Mouse (Mus musculus) thymus, adult 2 months (tissue): Measurements from ENCODE around the gene Csnk1e. TPM values are rescaled to one million over a fixed set of nuclear protein-coding genes. Genes with fewer than 3 reads are reported as not detected.
A peak's percentile ranks its signal among the peaks of the same experiment; 100 is the strongest.

Experiments used
- DNase-seq: peaks from one replicate; pipeline ENCODE4 v3.0.0; 2021
- H3K27ac ChIP-seq: fragments of 200-500 bp; 2 replicates; pipeline ENCODE4 v1.5.1; 2012; ENCODE audit warnings: low read length, control low read depth; ENCODE audit not compliant: control insufficient read depth, insufficient read depth
- H3K27me3 ChIP-seq: fragments of 200-500 bp; 2 replicates; pipeline ENCODE4 v1.6.1; 2012; ENCODE audit warnings: mild to moderate bottlenecking, low read length, moderate library complexity, mixed read lengths; ENCODE audit not compliant: control insufficient read depth, insufficient read depth
- H3K36me3 ChIP-seq: fragments of 200-500 bp; 2 replicates; pipeline ENCODE4 v1.6.1; 2012; ENCODE audit warnings: mild to moderate bottlenecking, low read length, moderate library complexity; ENCODE audit not compliant: control insufficient read depth, insufficient read depth
- H3K4me1 ChIP-seq: fragments of 200-500 bp; replicated peaks from 2 replicates; pipeline ENCODE4 v1.6.1; 2012; ENCODE audit warnings: low read length; ENCODE audit not compliant: control insufficient read depth, insufficient read depth
- H3K4me3 ChIP-seq: fragments of 200-500 bp; 2 replicates; pipeline ENCODE4 v1.5.1; 2012; ENCODE audit warnings: mild to moderate bottlenecking, low read length, control low read depth, moderate library complexity; ENCODE audit not compliant: control insufficient read depth, insufficient read depth
- CTCF ChIP-seq: fragments of 200-500 bp; IDR thresholded peaks from 2 replicates; pipeline ENCODE4 v1.5.1; 2012; ENCODE audit warnings: mild to moderate bottlenecking, control low read depth, low read length, moderate library complexity, borderline replicate concordance; ENCODE audit not compliant: control insufficient read depth, poor library complexity, insufficient read depth; ENCODE audit errors: extremely low read depth
- POLR2A ChIP-seq: fragments of 200-500 bp; IDR thresholded peaks from 2 replicates; pipeline ENCODE4 v1.6.1; 2012; ENCODE audit warnings: mild to moderate bottlenecking, low read length, control low read depth, moderate library complexity; ENCODE audit not compliant: control insufficient read depth, poor library complexity, insufficient read depth; ENCODE audit errors: extremely low read depth
- WGBS: fragments of 180-500 bp; shearing (Covaris S2); methylation state at CpG from one replicate; pipeline ENCODE4 v1.1.7; 2018; 5-methylcytosine and 5-hydroxymethylcytosine counted together
- polyA plus RNA-seq: library from polyadenylated mRNA; depleted of rRNA; stranded (reverse); fragments of >200 nt; gene quantifications from 2 replicates; pipeline ENCODE4 v1.2.3, GENCODE M21; 2012

Csnk1e gene
- polyA plus RNA-seq, 1 experiment: 155 TPM

DNA sequence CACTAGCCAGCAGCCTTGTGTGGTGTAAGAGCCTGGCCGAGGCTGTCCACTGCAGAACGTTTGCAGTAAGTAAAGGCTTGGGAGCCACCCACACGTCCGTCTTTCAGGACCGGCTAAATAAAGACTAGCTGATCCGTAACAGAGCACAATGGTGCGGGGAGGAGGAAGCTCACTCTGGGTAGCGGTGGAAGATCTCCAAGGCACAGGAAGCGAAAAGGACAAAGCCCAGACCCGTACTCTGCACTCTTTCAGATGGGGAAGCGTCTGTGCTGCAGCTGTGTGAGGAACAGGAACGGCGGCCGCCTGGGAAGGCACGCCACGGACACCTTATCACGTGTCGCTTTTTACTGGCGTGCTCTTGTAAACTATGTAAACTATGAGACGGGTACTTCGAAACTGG lies 22.5 kb downstream of the Csnk1e start:
- no peak overlapping the region for H3K27ac ChIP-seq
- H3K36me3 ChIP-seq: peaks cover 37% of the 10 kb centered on the region

DNA sequence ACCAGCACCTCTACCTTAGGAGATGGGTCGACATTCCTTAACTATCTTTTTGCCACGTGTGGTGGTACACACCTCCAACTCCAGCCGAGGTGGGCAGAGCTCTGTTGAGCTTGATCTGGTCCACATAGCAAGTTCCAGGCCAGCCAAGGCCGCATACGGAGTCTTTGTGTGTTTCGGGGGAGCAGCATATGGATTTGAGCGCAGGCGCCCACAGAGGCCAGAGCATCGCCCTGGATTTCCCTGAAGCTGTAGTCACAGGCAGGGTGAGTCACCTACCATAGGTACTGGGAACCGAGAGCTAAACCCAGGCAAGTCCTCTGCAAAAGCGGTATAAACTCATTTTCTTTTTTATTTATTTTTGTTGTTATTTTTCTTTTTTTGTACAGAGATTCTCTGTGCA lies 23.0 kb downstream of the Csnk1e start:
- Histone ChIP-seq H3K27me3 (no peaks in the 10 kb centered on the region), H3K4me1 (peaks cover 20% of the 10 kb centered on the region), H3K27ac (no peak overlapping the region), H3K4me3 (no peak overlapping the region), H3K36me3 (peaks cover 36% of the 10 kb centered on the region)
- DNase-seq: no peak
- TF ChIP-seq CTCF (0 out of 2 replicates have a peak, but pooled peaks have one; percentile 16), POLR2A (no peak)
- 93% methylated on average over 11 of the region's 11 CpGs for WGBS

More for the DNA sequence above, 22.5 kb downstream of the Csnk1e start:
- Histone ChIP-seq H3K27me3 (no peaks in the 10 kb centered on the region), H3K4me1 (peaks cover 20% of the 10 kb centered on the region), H3K4me3 (no peak overlapping the region)
- DNase-seq: no peak
- WGBS: 24% methylated on average over 21 of the region's 21 CpGs
- no peak for TF ChIP-seq CTCF
- TF ChIP-seq POLR2A: no peak

DNA sequence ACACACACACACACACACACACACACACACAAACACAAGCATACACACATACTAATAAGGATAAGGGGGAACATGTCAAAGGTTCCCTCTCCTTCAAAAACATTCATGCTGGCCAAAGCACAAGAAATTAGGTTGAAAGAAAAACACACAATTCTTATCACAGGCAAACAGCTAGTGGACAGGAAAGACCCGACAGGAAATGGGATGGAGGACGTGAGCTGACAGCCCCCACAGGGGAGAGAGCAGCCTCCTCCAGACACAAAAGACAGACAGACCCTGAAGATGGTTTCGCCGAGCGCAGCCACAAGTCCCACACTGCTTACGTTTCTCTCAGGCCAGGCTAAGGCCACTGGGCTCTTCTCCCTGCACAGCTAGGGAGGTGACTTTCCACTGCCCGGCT lies 23.4 kb downstream of the Csnk1e start:
- Histone ChIP-seq H3K27me3 (no peaks in the 10 kb centered on the region), H3K27ac (no peak overlapping the region), H3K4me1 (peaks cover 19% of the 10 kb centered on the region), H3K36me3 (peaks cover 40% of the 10 kb centered on the region), H3K4me3 (no peak overlapping the region)
- 76% methylated on average over 7 of the region's 7 CpGs for WGBS
- no peak for DNase-seq
- TF ChIP-seq POLR2A (no peak), CTCF (no peak)

DNA sequence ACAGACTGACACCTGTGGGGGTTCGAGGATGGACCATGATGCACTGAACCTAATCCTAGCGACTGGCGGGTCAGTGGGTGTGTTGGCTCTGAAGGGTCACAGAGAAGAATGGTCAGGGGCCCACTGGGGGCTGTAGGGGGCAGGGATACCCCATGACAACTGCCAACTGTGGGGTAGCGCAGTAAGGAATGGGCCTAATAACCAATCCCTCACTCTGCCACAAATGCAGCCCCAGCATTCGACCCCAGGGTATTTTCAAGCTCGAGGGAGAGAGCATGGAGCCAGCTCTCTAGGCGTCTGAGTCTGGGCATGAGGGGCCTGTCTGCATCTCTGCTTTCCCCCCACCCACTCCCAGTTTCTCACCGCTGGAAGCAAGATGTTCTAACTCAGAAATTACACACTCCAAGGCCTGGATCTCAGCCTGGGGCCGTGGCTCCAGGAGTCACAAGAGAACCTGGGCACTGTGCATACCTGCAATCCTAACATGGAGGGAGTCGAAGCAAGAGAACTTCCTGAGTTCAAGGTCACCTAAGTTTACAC lies 24.8 kb downstream of the Csnk1e start:
- H3K27ac ChIP-seq: no peak overlapping the region
- no peak for DNase-seq
- H3K27me3 ChIP-seq: no peaks in the 10 kb centered on the region
- peaks cover 54% of the 10 kb centered on the region for H3K36me3 ChIP-seq
- TF ChIP-seq POLR2A (no peak), CTCF (no peak)
- peaks cover 15% of the 10 kb centered on the region for H3K4me1 ChIP-seq
- no peak overlapping the region for H3K4me3 ChIP-seq
- WGBS: 88% methylated on average over 10 of the region's 10 CpGs

DNA sequence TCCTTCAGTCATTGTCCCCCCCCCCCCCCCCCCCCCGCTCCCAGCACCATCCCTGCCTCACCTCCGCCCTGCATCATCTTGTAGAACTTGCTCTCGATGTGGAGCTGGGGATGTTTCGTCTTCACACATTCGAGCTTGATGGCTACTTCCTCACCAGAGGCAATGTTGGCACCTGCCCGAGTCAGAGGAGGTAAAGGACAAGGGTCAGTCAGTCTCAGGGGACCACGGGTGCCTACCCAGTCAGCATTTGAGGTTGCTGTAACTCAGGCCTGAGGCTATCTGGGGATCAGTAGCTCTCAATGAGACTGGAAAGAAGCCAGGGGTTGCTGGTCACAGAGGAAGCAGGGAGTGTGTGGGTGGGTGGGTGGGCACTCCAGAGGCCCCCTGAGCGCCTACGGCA lies 25.4 kb downstream of the Csnk1e start:
- no peak overlapping the region for H3K4me3 ChIP-seq
- no peak overlapping the region for H3K27ac ChIP-seq
- H3K4me1 ChIP-seq: peaks cover 15% of the 10 kb centered on the region
- TF ChIP-seq POLR2A (no peak), CTCF (no peak)
- peaks cover 55% of the 10 kb centered on the region for H3K36me3 ChIP-seq
- 89% methylated on average over 9 of the region's 9 CpGs for WGBS
- H3K27me3 ChIP-seq: no peaks in the 10 kb centered on the region
- no peak for DNase-seq

DNA sequence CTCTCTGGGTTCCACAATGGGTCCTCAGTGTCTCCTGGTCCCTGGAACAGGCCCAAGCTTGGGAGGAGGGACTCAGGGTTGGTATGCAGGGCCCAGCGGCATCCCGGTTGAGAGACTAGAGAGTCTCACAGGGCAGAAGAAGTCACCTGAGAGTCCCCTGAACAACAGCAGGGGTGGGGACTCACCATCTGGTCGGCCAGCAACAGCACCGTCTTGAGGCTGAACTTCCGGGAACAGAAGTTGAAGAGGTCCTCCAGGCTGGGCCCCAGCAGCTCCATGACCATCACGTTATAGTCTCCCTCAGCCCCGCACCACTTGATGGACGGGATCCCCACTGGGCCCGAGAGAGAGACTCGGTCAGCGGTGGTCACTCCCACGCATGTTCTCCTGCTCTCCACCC lies 25.8 kb downstream of the Csnk1e start:
- TF ChIP-seq POLR2A (no peak), CTCF (no peak)
- peaks cover 55% of the 10 kb centered on the region for H3K36me3 ChIP-seq
- no peak for DNase-seq
- no peaks in the 10 kb centered on the region for H3K27me3 ChIP-seq
- peaks cover 15% of the 10 kb centered on the region for H3K4me1 ChIP-seq
- 98% methylated on average over 12 of the region's 12 CpGs for WGBS
- no peak overlapping the region for H3K4me3 ChIP-seq
- no peak overlapping the region for H3K27ac ChIP-seq

DNA sequence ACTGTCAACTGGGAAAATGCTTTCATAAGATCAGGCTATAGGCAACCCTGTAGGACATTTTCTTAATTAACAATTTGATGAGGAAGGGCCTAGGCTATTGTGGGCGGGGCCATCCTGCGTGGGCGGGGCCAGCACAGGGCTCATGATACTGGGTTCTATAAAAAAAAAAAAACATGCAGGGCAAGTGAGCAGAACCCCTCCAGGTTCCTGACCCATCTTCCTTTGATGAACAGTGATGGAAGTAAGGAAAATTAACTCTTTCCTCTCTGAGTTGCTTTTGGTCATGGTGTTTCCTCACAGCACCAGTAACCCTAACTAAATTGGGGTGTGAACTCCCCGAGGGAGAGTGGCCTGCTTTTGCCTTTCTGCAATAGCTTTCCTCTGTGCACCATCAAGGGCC lies 26.8 kb downstream of the Csnk1e start:
- WGBS: 91% methylated on average over 4 of the region's 4 CpGs
- no peak overlapping the region for H3K4me3 ChIP-seq
- H3K4me1 ChIP-seq: peaks cover 12% of the 10 kb centered on the region
- no peak overlapping the region for H3K27ac ChIP-seq
- TF ChIP-seq POLR2A (no peak), CTCF (no peak)
- peaks cover 62% of the 10 kb centered on the region for H3K36me3 ChIP-seq
- H3K27me3 ChIP-seq: no peaks in the 10 kb centered on the region
- DNase-seq: no peak
